8 mouse cellular contexts compared by ENCODE assay signal in the genomic region with DNA sequence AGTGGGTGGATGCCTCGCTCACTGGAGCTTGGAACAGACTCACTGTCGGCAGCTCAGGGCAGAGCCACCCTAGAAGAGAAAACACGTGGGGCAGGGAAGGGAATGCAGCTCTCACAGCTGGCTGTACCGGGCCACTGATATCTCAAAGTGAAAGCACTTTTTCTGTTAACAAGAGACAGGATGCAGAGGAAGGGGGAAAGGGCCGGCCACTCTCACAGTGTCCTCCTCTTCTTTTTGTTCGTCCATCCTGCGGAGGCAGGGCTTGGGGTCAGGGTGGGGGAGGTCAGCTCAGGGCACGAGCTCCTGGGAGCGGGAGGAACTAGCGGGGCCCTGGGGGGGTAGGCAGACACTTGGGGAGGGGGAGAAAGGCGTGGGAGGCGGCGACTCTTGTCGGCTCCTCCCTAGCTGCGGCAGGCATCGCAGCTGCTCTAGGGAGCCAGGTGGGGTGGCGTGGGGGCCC.
DNase-seq lines count a peak whose midpoint lies in the region; ATAC-seq and TF ChIP-seq lines count a peak whose summit lies in the region.

No protein-coding gene starts in this region.

- TF ChIP-seq POLR2A in testis, adult 2 months (IDR thresholded peaks at IDR 0.05; ENCODE audit: control insufficient read depth, low read depth, low read length): no peak

- no peaks in the 10 kb centered on the region for H3K27me3 ChIP-seq in embryonic facial prominence, embryonic 12.5 days
- H3K27me3 ChIP-seq in hindbrain, embryonic 10.5 days (ENCODE audit: insufficient read depth, poor library complexity, severe bottlenecking): no peaks in the 10 kb centered on the region
- H3K27me3 ChIP-seq in limb, embryonic 13.5 days: no peaks in the 10 kb centered on the region
- no peaks in the 10 kb centered on the region for H3K27me3 ChIP-seq in midbrain, embryonic 12.5 days
- H3K27me3 ChIP-seq in testis, adult 2 months (ENCODE audit: control insufficient read depth, insufficient read depth, low read length): no peaks in the 10 kb centered on the region

- 27% methylated on average over 13 of the region's 17 CpGs for WGBS in embryonic facial prominence, embryonic 12.5 days
- WGBS in hindbrain, embryonic 10.5 days: 38% methylated on average over 17 of the region's 17 CpGs
- WGBS in limb, embryonic 13.5 days: 44% methylated on average over 17 of the region's 17 CpGs
- WGBS in midbrain, embryonic 12.5 days: 51% methylated on average over 17 of the region's 17 CpGs

- peak overlapping the region; percentile 28; the same call in 1 of the 2 replicates for H3K27ac ChIP-seq in gastrocnemius, adult 2 months
- peak overlapping the region; percentile 30; the same call in 1 of the 2 replicates for H3K27ac ChIP-seq in embryonic facial prominence, embryonic 12.5 days
- H3K27ac ChIP-seq in hindbrain, embryonic 10.5 days: peak overlapping the region; percentile 81
- H3K27ac ChIP-seq in limb, embryonic 13.5 days: no peak overlapping the region; the same call in 1 of the 2 replicates
- no peak overlapping the region for H3K27ac ChIP-seq in midbrain, embryonic 12.5 days (replicated peaks)
- H3K27ac ChIP-seq in testis, adult 2 months (ENCODE audit: control insufficient read depth, insufficient read depth, low read depth, low read length): no peak overlapping the region

- H3K4me1 ChIP-seq in embryonic facial prominence, embryonic 12.5 days: no peaks in the 10 kb centered on the region
- H3K4me1 ChIP-seq in hindbrain, embryonic 10.5 days (replicated peaks): peaks cover 9% of the 10 kb centered on the region
- H3K4me1 ChIP-seq in limb, embryonic 13.5 days: no peaks in the 10 kb centered on the region
- no peaks in the 10 kb centered on the region for H3K4me1 ChIP-seq in midbrain, embryonic 12.5 days
- no peaks in the 10 kb centered on the region for H3K4me1 ChIP-seq in testis, adult 2 months (ENCODE audit: control insufficient read depth, insufficient read depth, low read length)

- peak overlapping the region; percentile 52 for H3K4me2 ChIP-seq in embryonic facial prominence, embryonic 12.5 days (replicated peaks)
- H3K4me2 ChIP-seq in limb, embryonic 13.5 days (replicated peaks): peak overlapping the region; percentile 63
- peak overlapping the region; percentile 48 for H3K4me2 ChIP-seq in midbrain, embryonic 12.5 days (replicated peaks)

- peak overlapping the region; percentile 33; the same call in 1 of the 2 replicates for H3K9ac ChIP-seq in embryonic facial prominence, embryonic 12.5 days
- H3K9ac ChIP-seq in limb, embryonic 13.5 days: peak overlapping the region; percentile 50; the same call in 1 of the 2 replicates
- 0 out of 2 replicates have a peak overlapping the region, but pooled peaks have one; percentile 15 for H3K9ac ChIP-seq in midbrain, embryonic 12.5 days (replicated peaks)

- H3K36me3 ChIP-seq in embryonic facial prominence, embryonic 12.5 days: no peaks in the 10 kb centered on the region
- peaks cover 12% of the 10 kb centered on the region for H3K36me3 ChIP-seq in hindbrain, embryonic 10.5 days
- H3K36me3 ChIP-seq in limb, embryonic 13.5 days: peaks cover 10% of the 10 kb centered on the region
- no peaks in the 10 kb centered on the region; the same call in 1 of the 2 replicates for H3K36me3 ChIP-seq in midbrain, embryonic 12.5 days
- H3K36me3 ChIP-seq in testis, adult 2 months (ENCODE audit: control insufficient read depth, insufficient read depth, low read length): no peaks in the 10 kb centered on the region

- no peaks in the 10 kb centered on the region for H3K9me3 ChIP-seq in embryonic facial prominence, embryonic 12.5 days
- no peaks in the 10 kb centered on the region for H3K9me3 ChIP-seq in hindbrain, embryonic 10.5 days
- H3K9me3 ChIP-seq in limb, embryonic 13.5 days: peaks cover 6% of the 10 kb centered on the region
- H3K9me3 ChIP-seq in midbrain, embryonic 12.5 days: no peaks in the 10 kb centered on the region

- TF ChIP-seq CTCF in gastrocnemius, adult 2 months (IDR thresholded peaks at IDR 0.05): no peak
- no peak for TF ChIP-seq CTCF in testis, adult 2 months (IDR thresholded peaks at IDR 0.05; ENCODE audit: control insufficient read depth, insufficient read depth, insufficient replicate concordance, low read depth, low read length)

- peak; percentile 37 for DNase-seq in gastrocnemius, adult 2 months
- DNase-seq in gastrocnemius, postnatal 36 days: no peak
- peak; percentile 29 for DNase-seq in hindbrain, embryonic 10.5 days (ENCODE audit: low spot score)
- no peak for DNase-seq in right cerebral cortex, postnatal 10 days (ENCODE audit: low spot score in 2 of 2)

- intact Hi-C loops in gastrocnemius, adult 2 months (cut with DNase I): no loop called here
- intact Hi-C loops in gastrocnemius, postnatal 36 days (cut with DNase I): no loop called here

- H3K4me3 ChIP-seq in gastrocnemius, adult 2 months: peak overlapping the region; percentile 73
- H3K4me3 ChIP-seq in embryonic facial prominence, embryonic 12.5 days: peak overlapping the region; percentile 37
- H3K4me3 ChIP-seq in hindbrain, embryonic 10.5 days: peak overlapping the region; percentile 46
- H3K4me3 ChIP-seq in limb, embryonic 13.5 days: peak overlapping the region; percentile 40
- peak overlapping the region; percentile 25 for H3K4me3 ChIP-seq in midbrain, embryonic 12.5 days
- peak overlapping the region; percentile 9; the same call in 1 of the 2 replicates for H3K4me3 ChIP-seq in testis, adult 2 months (ENCODE audit: control insufficient read depth, low read depth, low read length)

- no peak for ATAC-seq in embryonic facial prominence, embryonic 12.5 days (ENCODE audit: insufficient number of reproducible peaks, insufficient read depth, low FRiP score, low TSS enrichment)
- peak; percentile 40; the same call in 1 of the 2 replicates for ATAC-seq in limb, embryonic 13.5 days (ENCODE audit: low FRiP score, low read depth)
- no peak for ATAC-seq in midbrain, embryonic 12.5 days (ENCODE audit: low FRiP score, low read depth)

Comparison
In these comparisons a context has a peak if more than half of its experiments do, and no peak if none do; other contexts are left out.
1. DNase-seq: peak in gastrocnemius, adult 2 months (single experiment) and hindbrain, embryonic 10.5 days (single experiment); none in gastrocnemius, postnatal 36 days (0 of 2) and right cerebral cortex, postnatal 10 days (0 of 2).
2. H3K27ac ChIP-seq: peak in gastrocnemius, adult 2 months (single experiment), embryonic facial prominence, embryonic 12.5 days (single experiment) and hindbrain, embryonic 10.5 days (single experiment); none in limb, embryonic 13.5 days (single experiment), midbrain, embryonic 12.5 days (single experiment) and testis, adult 2 months (single experiment).
3. H3K4me3 ChIP-seq: peak in every context shown above with its lines; median percentile 73 in gastrocnemius, adult 2 months; 46 in hindbrain, embryonic 10.5 days; 40 in limb, embryonic 13.5 days; 37 in embryonic facial prominence, embryonic 12.5 days; 25 in midbrain, embryonic 12.5 days; 9 in testis, adult 2 months.
4. Peak in every context shown above with its lines, with median percentiles within 50 percentile points of each other: H3K4me2 ChIP-seq and H3K9ac ChIP-seq.